Mouse (Mus musculus): ENCODE measurements around the gene Tmprss7.
A peak's percentile ranks its signal among the peaks of the same experiment; 100 is the strongest.

Tmprss7 gene

DNA sequence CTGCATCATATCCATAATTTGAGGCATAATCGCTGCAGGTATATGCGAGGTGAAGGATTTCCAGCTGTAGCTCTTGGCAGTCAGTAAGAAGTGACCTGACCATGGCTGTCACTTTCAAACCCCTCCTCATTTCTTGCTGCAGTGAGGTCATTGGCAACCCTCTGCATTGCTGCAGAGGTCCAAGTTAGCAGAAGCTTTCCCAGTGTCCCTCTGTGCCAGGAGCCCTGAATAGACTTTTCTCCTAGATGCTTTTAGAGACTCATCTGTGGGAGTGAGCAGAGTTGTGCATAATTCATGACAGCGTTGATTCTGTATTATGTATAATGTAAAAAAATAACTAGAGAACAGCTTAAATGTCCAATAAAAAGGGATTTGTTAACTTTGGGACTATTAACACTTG, 8.2 kb downstream of the Tmprss7 start:
- no peak for DNase-seq (ENCODE audit: low spot score)

DNA sequence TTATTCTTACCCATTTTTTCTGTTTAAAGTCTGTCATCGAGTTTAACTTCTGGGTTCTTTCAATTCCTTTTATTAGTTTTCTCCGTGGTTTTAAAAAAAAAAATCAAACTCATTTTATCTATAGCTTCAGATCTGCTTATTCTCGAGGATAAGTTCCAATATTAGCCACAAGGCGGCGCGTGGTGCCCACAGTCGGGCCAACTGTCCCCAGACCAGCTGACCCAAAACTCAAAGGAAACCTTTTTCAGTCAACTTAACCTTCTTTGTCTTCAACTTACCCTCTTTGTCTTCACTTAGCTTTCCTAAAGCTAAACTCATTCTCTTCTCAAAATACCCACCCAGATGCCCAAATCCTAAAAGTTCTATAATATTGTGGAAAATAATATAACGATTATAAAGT, 8.6 kb downstream of the Tmprss7 start:
- DNase-seq (ENCODE audit: low spot score) = peak; percentile 70

DNA sequence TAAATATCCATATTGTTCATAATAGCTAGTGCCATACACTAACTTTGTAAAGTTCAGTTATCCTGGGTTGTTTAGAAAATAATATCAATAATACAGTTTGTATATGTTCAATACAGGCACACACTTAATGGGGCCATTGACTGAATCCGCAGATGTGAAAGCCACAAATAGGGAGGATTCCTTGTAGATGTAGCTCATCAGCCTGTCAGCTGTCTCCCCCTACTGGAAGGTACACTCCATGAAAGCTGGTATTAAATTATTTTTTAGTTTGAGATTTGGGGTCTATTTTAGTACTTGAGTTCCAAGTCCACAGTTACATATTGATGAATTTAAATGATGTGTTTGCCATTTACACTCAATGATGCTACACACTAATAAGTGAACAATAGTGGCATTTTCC, 17.0 kb downstream of the Tmprss7 start:
- DNase-seq (ENCODE audit: low spot score) = peak; percentile 29

DNA sequence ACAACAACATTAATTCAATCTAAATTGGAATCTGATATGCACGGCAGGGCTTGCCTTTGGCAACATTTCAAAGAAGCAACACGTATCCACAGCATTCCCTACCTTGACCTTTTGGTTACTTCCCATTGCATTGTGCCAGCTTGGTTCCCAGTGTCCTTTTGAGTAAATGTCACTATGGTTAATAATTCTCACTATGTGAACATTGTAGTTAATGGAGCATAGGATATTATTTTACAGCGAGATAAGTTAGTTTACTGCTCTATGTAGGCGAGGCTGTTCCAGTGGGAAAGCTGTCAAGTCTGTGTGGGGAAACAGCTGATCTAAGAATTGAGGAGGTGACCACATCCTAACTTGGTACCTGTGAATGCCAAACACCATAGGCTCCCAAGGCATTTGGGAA, 23.5 kb downstream of the Tmprss7 start:
- no peak for DNase-seq (ENCODE audit: low spot score)

DNA sequence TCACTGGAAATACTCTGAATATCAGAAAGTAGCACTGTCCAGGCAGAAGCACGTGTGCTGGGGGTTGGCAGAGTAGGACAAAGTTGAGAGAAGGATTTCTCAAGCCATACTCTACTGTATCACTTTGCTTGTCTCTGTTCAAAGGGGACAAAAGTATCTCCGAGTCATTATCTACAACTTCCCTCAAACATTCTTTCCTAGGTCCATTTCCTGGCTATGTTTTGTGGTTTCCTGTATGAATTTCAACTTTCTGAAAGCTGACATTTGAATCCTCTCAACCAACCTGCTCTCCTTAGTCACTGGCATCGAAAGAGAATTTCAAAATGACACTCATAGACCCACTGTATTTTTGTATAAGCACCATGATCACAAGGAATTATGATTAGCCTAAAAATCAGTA, 25.3 kb downstream of the Tmprss7 start:
- DNase-seq (ENCODE audit: low spot score) = no peak

DNA sequence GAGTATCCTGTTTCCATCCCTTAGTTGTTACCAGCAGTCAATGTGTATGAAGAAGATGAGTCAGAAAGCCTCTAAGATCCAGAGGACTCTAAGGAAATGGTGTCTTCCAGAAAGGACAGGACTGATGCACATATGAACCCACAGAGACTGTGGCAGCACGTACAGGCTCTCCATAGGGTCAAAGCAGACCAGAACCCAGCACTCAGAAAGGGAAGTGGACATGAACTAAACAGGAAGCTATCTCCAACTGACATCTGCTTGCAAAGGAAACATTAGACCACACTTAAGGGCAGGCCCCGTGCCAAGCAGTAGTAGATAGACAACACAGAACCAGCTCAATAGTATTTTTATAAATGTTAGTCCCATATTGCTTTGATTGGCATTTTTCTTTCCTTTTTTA, 27.3 kb downstream of the Tmprss7 start:
- DNase-seq (ENCODE audit: low spot score) = no peak

DNA sequence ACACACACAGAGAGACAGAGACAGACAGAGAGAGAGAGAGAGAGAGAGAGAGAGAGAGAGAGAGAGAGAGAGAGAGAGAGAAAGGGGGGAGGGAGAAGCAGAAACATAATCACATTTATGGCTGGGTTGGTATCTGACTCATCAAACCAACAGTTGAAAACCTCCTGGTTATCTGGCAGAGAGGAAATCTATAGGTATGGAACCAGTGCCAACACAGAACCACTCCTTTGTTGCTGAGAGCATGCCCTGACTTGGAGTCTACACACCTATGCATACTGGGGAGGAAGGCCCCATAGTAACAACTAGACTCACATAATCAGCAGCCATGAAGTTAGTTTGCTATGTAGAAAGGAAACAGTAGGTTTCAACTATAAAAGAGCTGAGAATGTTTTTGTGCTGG, 31.1 kb downstream of the Tmprss7 start:
- no peak for DNase-seq (ENCODE audit: low spot score)

DNA sequence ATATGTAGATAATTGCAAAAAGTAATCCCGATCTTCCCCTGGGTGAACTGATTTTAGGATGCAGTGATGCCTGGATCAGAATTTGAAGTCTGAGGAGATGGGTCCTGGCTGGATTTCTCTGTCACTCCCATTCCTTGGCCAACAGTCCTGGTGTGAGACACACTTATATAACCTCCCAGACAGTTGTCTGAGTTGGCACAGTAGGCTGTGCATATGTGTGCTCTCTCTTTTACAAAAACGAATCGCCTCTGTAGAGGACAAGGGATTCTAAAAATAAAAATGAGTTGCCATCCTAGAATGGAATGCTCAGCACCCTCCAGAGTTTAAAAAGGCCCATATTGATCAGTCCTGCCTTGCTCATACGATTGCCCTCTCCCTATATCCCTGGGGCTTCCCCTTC, 33.9 kb downstream of the Tmprss7 start:
- DNase-seq (ENCODE audit: low spot score) = no peak

DNA sequence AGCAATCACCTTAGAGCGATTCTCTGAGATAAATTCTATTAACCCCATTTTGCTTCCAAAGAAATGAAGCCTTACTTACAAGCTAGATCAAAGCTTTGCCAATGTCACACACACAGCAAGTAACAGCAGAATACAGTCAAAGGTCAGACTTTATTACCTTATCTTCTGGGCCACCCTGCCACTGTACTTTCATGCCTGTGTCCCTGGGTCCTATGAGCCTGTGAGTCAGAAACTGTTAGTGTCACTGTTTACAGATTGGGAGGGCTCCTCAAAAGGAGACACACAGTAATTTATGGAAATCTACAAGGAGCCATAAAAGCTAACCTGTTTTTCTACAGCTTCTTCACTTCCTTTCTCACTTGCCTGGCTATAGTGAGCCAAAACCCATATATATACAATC, 35.2 kb downstream of the Tmprss7 start:
- DNase-seq (ENCODE audit: low spot score) = no peak

DNA sequence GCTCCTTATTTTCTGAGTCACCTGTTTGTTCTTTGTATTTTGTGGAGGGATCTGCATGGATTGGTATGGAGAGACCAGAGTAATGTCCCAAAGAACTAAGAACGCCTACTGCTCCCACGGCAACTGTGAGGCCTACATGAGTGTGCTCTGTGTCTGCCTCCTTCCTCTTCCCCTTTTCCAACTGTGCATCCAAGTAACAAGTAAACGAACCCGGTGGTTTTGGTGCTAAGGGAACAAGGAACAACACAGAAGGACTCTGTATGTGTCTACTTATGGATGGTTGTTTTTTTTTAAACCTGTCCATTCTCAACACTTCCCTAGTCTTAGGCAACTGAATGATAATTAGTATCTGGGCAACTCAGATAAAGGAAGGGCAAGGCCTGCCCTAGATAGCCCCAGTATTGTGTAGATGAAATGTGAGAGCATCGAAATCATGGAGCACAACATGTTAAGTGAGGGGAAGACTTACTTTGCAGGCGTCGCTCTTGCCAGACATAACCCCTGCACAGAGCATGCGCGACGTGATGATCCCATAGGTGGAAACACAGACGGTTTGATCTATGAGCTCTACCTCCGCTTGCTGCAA, 35.8 kb downstream of the Tmprss7 start:
- DNase-seq (ENCODE audit: low spot score) = no peak

DNA sequence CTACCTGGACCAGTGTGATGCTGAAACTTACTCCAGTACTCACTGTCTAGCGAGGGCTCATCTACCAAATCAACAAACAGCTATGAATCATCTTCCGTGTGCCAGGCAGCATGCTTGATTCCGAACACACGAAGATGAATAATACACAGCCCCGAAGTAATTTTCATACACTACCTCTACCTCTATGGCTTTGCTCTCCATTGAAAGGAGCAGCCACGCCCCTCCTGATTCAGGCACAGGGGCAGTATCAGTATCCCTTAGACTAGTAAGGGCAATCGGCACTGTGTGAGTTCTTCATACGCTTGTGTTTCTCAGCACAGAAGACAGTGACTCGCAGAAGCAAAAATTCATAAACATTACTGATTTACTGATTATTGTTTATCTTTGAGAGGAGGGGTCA, 39.0 kb downstream of the Tmprss7 start:
- no peak for DNase-seq (ENCODE audit: low spot score)

DNA sequence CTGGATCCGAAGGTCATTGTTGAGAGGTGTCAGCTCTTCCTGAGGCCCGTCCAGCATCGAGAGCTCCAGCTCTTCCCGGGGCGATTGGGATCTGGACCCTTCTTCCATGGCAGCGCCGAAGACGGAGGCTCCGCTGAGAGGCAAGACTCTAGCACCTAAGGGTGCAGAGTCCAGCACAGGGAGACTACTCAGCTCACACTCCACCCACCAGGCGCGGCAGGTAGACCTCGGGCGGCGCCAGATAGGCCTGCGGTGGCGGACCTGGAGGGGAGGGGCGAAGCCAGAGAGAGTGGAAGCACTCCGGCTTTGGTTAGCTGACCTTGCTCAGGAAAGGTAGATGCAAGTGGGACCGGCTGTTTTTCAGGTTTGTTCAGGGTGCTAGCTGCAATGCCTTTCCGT, 39.5 kb downstream of the Tmprss7 start, which contains the start of gene BC016579:
BC016579 (minus strand) TSS at position 135 of the 399 bp plus-strand sequence.
- DNase-seq (ENCODE audit: low spot score) = no peak

DNA sequence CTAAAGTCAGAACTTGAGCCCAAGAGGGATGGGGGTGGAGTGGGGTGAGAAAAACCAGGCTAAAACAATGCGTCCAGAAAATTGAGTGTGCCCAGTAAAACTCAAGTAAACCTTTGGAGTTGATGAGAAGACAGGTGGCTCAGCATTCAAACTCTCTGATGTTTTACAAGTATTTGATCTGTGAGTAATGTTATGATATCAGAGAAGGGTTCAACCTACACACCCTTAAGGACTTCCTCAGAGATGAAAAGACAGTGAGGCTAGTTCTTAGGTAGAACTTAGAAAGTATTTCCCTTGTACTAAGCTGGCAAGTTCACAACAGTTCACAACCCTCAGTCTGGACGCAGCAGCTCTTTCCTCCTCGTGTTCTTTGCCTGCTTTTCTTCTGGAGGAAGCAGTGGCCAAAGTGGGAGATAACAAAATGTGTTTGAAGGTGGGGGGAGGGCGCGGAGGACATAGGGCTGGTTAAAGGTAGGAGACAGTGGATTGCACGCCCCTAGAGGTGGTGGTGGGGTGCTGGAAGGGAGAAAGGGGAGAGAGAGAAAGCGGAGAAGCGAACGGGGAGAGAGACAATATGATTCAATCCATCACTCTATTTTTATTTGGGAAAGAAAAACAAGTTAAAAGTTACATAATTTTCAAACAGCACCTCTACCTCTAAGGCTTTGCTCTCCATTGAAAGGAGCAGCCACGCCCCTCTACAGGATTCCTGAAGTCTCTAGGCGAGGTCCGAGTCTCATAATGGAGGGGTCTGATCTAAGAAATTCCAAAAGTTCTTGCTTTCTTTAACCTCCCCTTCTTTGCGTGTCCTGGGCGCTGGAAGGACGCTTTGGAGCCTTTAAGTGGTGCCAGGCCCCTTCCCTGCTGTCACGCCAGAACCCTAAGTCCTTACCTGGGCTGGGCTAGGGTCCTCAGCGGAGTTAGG, 40.2 kb downstream of the Tmprss7 start:
- no peak for DNase-seq (ENCODE audit: low spot score)

DNA sequence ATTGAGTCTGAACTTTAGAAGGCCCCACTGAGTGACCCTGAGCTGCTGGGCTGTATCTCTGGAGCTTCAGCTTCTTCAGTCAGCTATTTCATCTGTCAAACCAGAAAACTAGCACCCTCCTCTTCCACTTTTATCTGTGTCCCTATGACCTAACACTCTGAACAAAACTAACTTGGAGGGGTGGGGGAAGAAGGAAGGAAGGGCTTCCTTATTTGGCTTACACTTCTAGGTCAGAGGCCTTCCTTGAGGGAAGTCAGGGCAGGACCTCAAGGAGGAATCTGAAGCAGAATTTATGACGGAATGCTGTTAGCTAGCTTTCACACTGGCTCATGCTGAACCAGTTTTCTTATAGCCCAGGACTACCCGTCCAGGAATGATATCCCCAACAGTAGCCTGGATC, 42.0 kb downstream of the Tmprss7 start:
- DNase-seq (ENCODE audit: low spot score) = no peak

DNA sequence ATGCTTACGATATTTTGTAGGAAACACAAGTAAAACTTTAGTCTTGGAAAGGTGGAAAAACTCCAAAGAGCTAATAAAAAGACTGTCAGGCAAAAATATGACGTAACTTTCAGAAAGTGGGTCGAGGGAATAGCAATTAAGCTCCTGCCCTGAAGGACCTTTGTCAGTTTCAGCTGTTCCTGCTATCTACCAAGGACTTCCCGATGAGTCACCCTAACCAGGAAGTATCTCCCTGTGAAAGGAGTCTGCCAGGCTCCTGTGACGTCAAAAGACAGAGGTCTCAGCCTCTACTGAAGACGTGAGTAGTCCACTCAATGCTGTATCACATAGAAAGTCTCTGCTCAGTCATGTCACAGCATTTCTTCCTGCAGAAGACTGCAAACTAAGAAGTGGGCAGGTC, 49.1 kb downstream of the Tmprss7 start:
- DNase-seq (ENCODE audit: low spot score) = peak; percentile 21

DNA sequence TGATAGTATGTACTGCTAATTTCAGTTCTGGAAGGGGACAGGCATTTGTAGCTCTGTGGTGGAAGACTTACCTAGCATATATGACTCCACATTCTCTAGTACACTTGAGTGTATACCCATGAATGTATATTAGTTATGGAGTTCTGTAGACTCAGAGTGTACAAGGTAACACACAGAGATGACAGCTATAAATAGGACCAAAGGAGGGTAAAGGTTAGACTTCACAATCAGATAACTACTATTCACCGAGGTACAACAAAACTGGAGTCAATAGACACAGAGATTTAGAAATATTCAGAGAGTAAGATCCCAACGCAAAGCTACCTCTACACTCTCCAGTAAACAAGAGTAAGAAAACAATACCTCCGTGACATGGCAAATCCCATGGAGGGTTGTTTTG, 49.5 kb downstream of the Tmprss7 start:
- no peak for DNase-seq (ENCODE audit: low spot score)

DNA sequence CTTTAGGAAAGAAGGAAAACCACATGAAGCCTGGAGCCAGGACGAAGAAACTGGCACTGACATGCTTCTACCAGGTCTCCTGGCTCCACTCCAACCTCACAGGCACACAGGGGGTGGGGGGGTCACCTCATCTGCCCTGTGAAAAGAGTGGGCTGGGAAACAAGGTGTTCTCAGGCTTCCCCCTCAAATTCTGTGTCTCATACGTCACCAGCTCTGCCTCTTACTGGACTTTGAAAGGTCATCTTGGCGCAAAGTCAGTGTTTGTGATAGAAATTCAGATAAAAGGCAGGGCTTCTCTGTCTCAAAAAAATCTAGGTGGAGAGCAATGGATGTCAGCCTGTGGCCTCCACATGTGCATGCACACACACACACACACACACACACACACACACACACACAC, 52.2 kb downstream of the Tmprss7 start:
- no peak for DNase-seq (ENCODE audit: low spot score)

DNA sequence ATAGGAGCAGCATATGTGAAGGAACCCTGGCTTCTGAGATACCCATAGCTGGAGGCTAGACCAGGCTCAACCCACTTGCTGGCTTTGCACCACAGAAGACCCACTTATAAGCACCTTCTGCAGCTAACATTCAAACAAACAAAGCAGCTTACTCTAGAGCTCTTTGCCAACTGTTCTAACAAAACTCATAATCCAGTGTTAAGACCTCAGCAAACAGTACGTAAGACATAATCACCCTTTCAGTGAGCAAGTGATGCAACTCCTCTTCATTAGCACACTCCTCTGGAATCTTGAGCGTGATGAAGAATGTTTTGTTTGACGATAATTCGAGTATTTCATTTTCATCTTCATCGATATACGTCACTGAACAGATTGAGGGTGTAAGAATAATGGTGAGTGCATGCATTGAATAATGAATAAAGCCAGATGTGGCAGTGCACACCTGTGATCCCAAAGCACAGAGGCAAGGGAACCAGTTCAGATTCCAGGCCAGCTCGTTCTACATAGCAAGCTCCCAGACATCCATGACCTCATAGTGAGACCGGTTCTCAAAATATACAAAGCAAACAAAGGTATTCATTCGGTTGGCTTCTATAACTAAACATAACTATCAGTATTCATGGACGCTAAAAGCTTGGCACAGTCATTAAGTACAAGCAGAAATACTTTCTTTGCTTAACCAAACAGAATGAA, 53.2 kb downstream of the Tmprss7 start:
- DNase-seq (ENCODE audit: low spot score) = no peak

DNA sequence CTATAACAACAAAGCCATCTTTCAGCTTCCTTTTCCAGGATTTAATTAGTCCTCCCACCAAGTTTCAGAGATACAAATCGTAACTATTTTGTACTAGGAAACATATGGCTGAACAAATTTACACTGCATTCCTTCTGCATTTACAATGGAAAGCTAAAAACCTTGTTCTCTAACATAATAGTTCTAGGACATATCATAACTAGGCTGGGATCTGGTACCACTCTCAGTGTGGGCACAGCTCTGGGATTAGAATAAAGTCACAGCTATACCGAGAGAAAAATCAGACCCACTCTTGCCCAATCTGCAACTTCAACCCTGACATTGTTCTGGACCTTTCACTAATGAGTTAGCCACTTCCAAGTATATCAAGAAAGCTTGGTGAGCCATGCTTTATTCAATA, 57.6 kb downstream of the Tmprss7 start:
- no peak for DNase-seq (ENCODE audit: low spot score)

DNA sequence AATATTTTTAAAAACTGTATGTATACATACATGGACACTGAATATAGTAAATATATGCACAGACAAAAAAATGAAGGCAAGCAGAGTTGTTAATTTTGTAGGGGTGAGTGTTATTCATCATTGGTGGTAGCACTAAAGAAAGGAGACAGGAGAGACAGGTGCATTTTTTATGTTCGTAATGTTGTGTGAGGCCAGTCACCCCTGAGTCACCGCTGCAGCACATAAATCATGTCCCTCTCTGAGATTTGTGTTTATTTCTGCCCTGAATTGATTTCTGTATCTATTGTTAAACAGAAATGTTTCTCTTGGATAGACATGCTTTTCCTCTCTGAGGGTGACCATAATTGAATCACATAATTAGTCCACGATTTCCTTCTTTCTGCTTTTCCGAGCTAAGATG, 61.0 kb downstream of the Tmprss7 start:
- no peak for DNase-seq (ENCODE audit: low spot score)

DNA sequence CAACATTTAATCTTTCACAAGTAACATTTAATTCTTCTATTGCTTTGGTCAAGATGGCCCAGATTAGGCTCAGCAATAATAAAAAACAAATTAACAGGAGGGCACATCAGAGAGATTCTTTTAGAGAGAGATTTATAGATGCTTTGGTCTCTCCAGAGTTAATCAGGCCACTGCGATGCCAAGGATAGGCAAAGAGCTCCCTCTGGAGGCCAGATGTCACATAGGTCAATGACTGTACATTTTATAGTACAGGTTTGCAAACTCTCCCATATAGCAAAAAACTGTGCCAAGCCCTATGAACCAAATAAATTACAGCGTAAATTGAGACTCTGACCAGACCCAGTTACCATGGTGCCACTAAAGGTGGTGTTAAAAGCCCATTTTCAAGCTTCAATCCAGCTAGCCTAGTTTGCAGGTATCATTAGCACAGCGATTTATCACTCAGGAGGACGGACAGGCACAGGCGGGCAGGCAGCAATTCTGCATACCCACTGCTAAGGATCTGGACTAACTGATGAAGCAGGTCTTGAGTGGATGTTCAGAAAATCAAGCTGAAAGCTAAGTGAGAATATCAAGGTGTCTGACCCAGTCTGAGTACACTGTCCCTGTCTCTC, 63.0 kb downstream of the Tmprss7 start:
- peak; percentile 80 for DNase-seq (ENCODE audit: low spot score)

DNA sequence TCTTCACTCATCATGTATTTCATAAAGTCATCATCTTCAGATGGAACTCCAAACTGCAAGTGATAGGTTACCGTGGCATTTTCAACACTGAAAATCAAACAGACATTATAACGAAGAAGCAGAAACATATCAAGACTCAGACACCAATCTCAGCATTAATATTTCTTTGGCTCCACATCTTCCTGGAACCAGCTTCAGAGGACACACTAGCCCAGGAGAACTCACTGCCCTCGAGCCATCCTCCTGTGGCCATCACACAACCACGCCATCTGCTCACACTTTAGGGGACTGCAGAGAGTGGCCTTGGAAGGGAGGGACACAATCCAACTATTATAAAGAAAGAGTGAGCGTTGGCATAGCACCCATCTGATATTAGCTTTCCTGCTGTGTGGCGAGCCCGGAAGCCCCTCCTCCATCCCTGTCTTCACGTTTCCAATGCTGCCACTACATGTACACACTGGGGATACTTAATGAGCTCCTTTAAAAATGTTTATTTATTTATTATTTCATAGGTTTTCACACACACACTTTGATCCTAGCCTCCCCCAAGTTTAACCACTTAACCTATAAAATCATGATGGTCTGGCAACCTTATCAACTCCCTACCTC, 63.9 kb downstream of the Tmprss7 start:
- no peak for DNase-seq (ENCODE audit: low spot score)

All from adipocyte (in vitro differentiated cells).